Mouse (Mus musculus) spleen, adult 2 months (tissue): ENCODE results near the gene Angptl2. TPM values are rescaled to one million over a fixed set of nuclear protein-coding genes. Genes with fewer than 3 reads are reported as not detected.

Experiments used
- DNase-seq, 2 experiments: peaks; one replicate each; pipeline versions ENCODE4 v3.0.0 to v3.0.0-alpha.2; 2012 to 2021; ENCODE audit warnings: low spot score in 2 of 2, low read depth in 1 of 2
- H3K27ac ChIP-seq: fragments of 200-500 bp; 2 replicates; pipeline ENCODE4 v1.5.1; 2012; ENCODE audit warnings: low read length, inconsistent platforms; ENCODE audit not compliant: insufficient read depth
- H3K27me3 ChIP-seq: fragments of 200-500 bp; 2 replicates; pipeline ENCODE4 v1.6.1; 2012; ENCODE audit warnings: mild to moderate bottlenecking, moderate library complexity, low read length, inconsistent platforms; ENCODE audit not compliant: control insufficient read depth, insufficient read depth
- H3K36me3 ChIP-seq: fragments of 200-500 bp; 2 replicates; pipeline ENCODE4 v1.6.1; 2012; ENCODE audit warnings: mild to moderate bottlenecking, low read length, inconsistent platforms; ENCODE audit not compliant: control insufficient read depth, insufficient read depth
- H3K4me1 ChIP-seq: fragments of 200-500 bp; 2 replicates; pipeline ENCODE4 v1.6.1; 2011; ENCODE audit warnings: inconsistent platforms; ENCODE audit not compliant: control insufficient read depth, insufficient read depth, insufficient read length
- H3K4me3 ChIP-seq: fragments of 200-500 bp; 2 replicates; pipeline ENCODE4 v1.5.1; 2011; ENCODE audit warnings: mild to moderate bottlenecking, inconsistent platforms; ENCODE audit not compliant: insufficient read depth, insufficient read length; ENCODE audit errors: extremely low read depth
- CTCF ChIP-seq: fragments of 200-500 bp; IDR thresholded peaks from 2 replicates; pipeline ENCODE4 v1.5.1; 2011; ENCODE audit warnings: mild to moderate bottlenecking, inconsistent platforms; ENCODE audit not compliant: insufficient read depth, insufficient read length, insufficient replicate concordance; ENCODE audit errors: extremely low read depth
- POLR2A ChIP-seq: fragments of 200-500 bp; IDR thresholded peaks from 2 replicates; pipeline ENCODE4 v1.6.1; 2011; ENCODE audit warnings: low read depth, low read length, inconsistent platforms
- WGBS: fragments of 180-500 bp; shearing (Covaris S2); methylation state at CpG from one replicate; pipeline ENCODE4 v1.1.7; 2018; 5-methylcytosine and 5-hydroxymethylcytosine counted together
- polyA plus RNA-seq: library from polyadenylated mRNA; depleted of rRNA; stranded (reverse); fragments of >200 nt; gene quantifications from 2 replicates; pipeline ENCODE4 v1.2.3, GENCODE M21; 2012

The Angptl2 gene
- polyA plus RNA-seq, 1 experiment: 36.2 TPM

DNA sequence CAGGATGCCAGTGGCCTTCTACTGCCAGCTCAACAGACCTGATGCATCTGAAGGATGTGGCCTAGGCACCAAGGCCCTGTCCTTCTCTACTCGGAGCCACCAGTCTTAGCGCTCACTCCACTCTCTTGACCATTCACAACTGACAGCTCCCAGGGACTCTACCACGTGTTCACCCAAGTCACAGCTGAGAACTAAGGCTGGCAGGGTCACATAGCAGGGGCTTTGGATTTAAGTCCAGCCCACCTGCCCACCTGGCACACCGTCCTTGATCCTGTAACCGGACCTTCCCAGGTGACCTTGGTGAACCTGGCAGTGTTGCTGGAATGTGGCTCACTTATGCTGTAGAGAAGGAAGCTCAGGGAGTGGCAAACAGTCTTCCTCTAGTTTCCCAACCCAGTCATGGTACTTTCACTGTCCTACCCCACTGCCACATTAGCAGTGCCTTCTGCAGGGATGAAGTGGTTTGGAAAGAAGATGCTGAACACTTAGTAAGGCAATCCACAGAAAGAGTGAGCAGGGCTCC lies 631 bp upstream of the Angptl2 start:
- H3K4me3 ChIP-seq: no peak overlapping the region
- no peaks in the 10 kb centered on the region for H3K4me1 ChIP-seq
- DNase-seq: no peak
- H3K27me3 ChIP-seq: no peaks in the 10 kb centered on the region
- H3K27ac ChIP-seq: no peak overlapping the region; the same call in 1 of the 2 replicates
- TF ChIP-seq CTCF (no peak), POLR2A (no peak)
- WGBS: 82% methylated on average over 5 of the region's 5 CpGs
- H3K36me3 ChIP-seq: no peaks in the 10 kb centered on the region

DNA sequence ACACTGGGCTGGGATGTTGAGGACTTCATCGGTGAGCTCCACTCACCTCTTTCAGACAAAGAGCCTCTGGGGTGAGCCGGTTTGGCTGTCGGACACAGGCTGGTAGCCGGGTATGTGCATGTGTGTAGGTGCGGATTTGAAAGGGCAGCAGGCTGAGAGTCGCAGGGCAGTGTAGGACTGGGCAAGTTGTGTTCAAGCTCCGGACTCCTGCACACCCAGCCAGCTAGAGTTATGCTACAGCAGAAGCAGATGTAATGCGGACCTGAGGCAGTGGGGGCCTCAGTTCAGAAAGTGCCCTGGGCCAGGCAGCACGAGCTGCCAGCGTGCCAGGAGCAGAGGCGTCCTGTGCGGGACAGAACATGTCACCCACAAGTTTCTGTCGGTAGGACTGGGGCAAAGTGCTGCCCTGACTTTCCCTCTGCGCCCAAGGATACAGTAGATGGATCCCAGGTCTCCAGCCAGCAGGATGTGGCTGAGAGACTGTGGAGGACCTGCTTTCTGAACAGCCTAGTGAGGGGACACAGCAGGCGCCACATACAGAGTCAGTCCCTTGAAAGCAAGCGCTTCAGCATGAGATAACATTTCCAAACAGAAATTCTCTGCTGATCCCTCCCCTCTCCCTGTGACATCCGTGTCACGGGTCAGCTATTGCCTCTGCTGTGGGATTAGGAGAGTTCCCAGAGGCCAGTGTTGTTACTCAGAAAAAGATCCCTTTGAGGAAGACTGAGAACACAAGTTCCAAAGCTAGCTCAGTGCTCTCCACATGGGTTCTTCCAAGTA lies 966 bp downstream of the Angptl2 start:
- H3K27ac ChIP-seq: peak overlapping the region; percentile 45; the same call in 1 of the 2 replicates
- H3K27me3 ChIP-seq: no peaks in the 10 kb centered on the region
- no peaks in the 10 kb centered on the region for H3K4me1 ChIP-seq
- DNase-seq: no peak
- H3K4me3 ChIP-seq: peak overlapping the region; percentile 47; the same call in 1 of the 2 replicates
- 74% methylated on average over 18 of the region's 18 CpGs for WGBS
- H3K36me3 ChIP-seq: no peaks in the 10 kb centered on the region
- TF ChIP-seq POLR2A (no peak), CTCF (no peak)

DNA sequence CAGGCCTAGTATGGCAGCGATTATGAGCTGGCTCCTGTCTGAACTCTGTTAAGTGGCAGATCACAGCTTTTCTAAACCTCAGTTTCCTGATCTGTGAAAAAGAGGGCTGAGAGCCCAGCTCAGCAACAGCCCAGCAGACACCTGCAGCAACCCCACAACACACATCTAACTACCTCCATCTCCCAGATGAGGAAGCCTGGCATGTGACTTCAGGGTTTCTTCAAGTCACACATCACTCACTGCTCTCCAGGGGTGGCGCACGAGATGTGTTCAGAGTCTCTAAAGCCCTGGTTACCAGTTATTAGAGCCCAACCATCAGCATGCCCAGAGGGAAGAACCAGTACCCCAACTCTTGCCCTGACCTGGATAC lies 1.5 kb downstream of the Angptl2 start:
- no peak for DNase-seq
- H3K4me1 ChIP-seq: no peaks in the 10 kb centered on the region
- H3K4me3 ChIP-seq: no peak overlapping the region
- TF ChIP-seq POLR2A: no peak
- no peak for TF ChIP-seq CTCF
- no peak overlapping the region for H3K27ac ChIP-seq
- H3K27me3 ChIP-seq: no peaks in the 10 kb centered on the region
- H3K36me3 ChIP-seq: no peaks in the 10 kb centered on the region
- WGBS: 16% methylated on average over 3 of the region's 3 CpGs

DNA sequence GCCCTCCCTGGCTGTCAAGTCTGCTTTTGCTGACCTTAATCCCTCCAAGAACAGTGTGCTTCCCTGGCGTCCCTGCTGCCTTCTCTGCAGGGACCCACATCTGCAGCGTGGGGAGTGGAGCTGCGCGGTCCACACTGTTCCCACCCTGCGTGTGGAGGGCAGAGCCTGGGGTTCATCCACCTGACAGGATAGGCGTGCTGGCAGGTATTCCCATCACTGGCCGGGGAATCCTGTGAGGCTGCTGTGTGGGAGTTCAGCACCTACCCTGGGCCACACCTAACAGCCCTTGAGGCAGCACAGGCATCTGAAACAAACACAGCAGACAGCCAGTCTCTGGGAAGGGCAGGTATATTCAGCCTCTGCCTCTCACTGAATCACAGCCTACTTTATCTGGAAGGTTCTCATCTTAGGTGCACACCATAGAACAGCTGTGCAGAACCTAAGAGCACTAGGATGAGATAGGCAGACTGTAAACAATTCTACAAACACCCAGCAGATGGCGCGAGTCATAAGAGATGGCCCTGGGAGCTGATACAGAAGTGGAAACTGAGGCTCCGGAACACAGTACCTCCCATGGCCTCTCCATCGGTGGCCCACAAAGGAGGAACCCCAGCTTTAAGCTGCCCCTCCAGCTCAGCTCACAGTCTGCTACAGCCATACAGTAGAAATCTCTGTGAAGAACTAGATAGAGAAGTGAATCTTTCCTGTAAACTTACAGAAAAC lies 3.2 kb downstream of the Angptl2 start:
- 82% methylated on average over 11 of the region's 11 CpGs for WGBS
- TF ChIP-seq CTCF (peak; percentile 5; the same call in 1 of the 2 replicates), POLR2A (no peak)
- Histone ChIP-seq H3K27me3 (no peaks in the 10 kb centered on the region), H3K27ac (no peak overlapping the region), H3K4me3 (no peak overlapping the region), H3K36me3 (no peaks in the 10 kb centered on the region), H3K4me1 (no peaks in the 10 kb centered on the region)
- DNase-seq: no peak

DNA sequence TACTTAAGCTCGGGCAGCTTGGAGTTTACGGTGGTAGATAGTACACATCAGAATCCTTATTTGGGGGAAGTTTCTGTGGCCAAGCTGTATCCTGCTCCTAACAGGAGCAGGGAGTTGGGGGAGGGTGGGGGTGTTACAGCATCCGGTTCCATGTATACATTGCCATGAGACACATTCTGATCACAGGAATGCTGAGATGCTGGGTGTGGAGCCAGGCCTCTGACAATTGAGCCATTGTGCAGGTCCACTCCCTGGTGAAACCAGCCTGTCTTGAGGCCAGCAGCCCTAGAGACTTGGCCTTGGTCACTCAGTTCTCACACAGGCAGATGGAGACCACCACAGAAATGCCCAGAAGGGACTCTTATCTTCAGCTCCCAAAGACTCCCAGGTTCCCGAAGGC lies 3.8 kb downstream of the Angptl2 start:
- Histone ChIP-seq H3K27me3 (no peaks in the 10 kb centered on the region), H3K27ac (no peak overlapping the region), H3K36me3 (no peaks in the 10 kb centered on the region), H3K4me3 (no peak overlapping the region), H3K4me1 (no peaks in the 10 kb centered on the region)
- 91% methylated on average over 4 of the region's 4 CpGs for WGBS
- TF ChIP-seq POLR2A (no peak), CTCF (no peak)
- no peak for DNase-seq

DNA sequence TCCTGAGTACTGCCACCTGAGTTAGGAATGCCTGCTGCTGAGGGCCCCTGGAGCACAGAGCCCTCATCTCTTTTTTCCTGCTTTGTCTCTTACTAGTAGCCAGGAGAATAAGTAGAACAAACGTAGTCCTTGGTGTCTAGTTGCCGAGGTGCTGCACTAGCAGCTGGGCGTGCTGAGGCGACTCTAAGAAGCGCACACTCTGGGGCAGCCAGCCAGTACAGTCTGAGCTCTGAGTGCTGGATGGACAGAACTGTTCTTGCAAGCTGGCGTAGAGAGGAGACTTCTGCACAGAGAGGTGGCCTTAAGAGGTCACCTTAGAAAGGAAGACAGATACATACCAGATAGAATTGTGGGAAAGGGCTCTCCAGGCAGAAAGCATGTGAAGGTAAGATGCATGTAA lies 4.4 kb downstream of the Angptl2 start:
- Histone ChIP-seq H3K36me3 (no peaks in the 10 kb centered on the region), H3K27me3 (no peaks in the 10 kb centered on the region), H3K27ac (no peak overlapping the region), H3K4me3 (no peak overlapping the region), H3K4me1 (no peaks in the 10 kb centered on the region)
- DNase-seq: no peak
- TF ChIP-seq POLR2A (no peak), CTCF (no peak)
- 84% methylated on average over 6 of the region's 6 CpGs for WGBS
